Comparison of ENCODE assay signal across 14 mouse cellular contexts in the genomic region with DNA sequence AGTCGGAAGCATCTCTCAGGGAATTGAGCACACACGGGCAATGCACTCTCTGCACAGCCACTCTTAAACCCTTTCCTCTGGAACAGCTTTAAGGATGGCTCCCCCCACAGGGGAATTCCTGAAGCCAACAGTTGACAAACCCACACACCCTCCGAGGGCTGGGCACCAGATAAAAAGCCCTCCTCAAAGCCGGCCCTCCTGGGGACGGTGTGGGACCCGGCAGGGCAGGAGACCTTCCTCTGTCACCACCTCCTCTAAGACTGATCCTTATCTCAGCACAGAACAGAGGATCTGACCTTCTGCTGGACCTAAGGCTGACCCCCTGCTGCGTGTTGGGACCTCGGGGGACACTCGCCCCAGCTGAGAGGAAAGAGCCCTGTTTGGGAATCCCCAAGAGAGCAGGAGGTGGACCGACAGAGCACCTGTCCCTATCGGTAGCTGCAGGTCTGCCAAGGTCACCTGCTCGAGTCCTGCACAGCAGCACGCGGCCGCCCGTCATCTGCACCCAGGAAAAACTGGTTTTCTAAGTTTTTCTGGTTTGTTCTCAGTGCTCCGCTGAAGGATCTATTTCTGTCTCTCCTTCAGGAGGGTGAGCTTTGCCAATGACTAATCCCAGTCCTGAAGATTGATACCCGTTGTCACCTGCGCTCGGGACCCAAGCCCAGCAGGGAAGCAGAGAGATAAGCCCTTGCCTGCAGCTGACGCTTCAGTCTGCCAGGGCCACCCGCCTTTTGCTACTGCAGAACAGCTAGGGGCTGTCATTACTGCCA. TPM values are rescaled to one million over a fixed set of nuclear protein-coding genes. Genes with fewer than 3 reads are reported as not detected.
DNase-seq lines count a peak whose midpoint lies in the region; ATAC-seq lines count a peak whose summit lies in the region.
"Had no signal": no experiment of that assay in that cellular context is flagged by ENCODE, and none has a peak within 500 bp of the region (broad histone marks: within the 10 kb centered on the region; RNA-seq: fewer than 3 reads in every experiment).

A gene (plus strand): TSS at position 675 of the 770 bp plus-strand sequence.

- 0 out of 2 replicates have a peak, but pooled peaks cover 2% of the 10 kb centered on the region for H3K4me1 ChIP-seq in kidney, embryonic 16.5 days (ENCODE audit: insufficient read depth, low read length)
- H3K4me1 ChIP-seq in kidney, embryonic 14.5 days (ENCODE audit: control insufficient read depth, insufficient read depth, low read length) = no peaks in the 10 kb centered on the region
- no peaks in the 10 kb centered on the region for H3K4me1 ChIP-seq in embryonic facial prominence, embryonic 14.5 days (ENCODE audit: control insufficient read depth, insufficient read depth, low read length)
- peaks cover 10% of the 10 kb centered on the region; the same call in 1 of the 2 replicates for H3K4me1 ChIP-seq in intestine, embryonic 15.5 days (replicated peaks)
- H3K4me1 ChIP-seq in forebrain, embryonic 13.5 days = peaks cover 4% of the 10 kb centered on the region; the same call in 1 of the 2 replicates
- H3K4me1 ChIP-seq: liver, embryonic 12.5 days had no signal

- no peak within 1 kb of the TSS for H3K4me2 ChIP-seq in kidney, embryonic 16.5 days (replicated peaks; ENCODE audit: low read depth, low read length)
- H3K4me2 ChIP-seq in kidney, embryonic 14.5 days (replicated peaks; ENCODE audit: low read depth, low read length) = no peak within 1 kb of the TSS
- peak within 1 kb of the TSS; percentile 29 for H3K4me2 ChIP-seq in embryonic facial prominence, embryonic 14.5 days (ENCODE audit: low read depth, low read length)
- peak within 1 kb of the TSS; percentile 39 for H3K4me2 ChIP-seq in intestine, embryonic 15.5 days (replicated peaks)
- no peak within 1 kb of the TSS for H3K4me2 ChIP-seq in forebrain, embryonic 13.5 days
- H3K4me2 ChIP-seq: liver, embryonic 12.5 days; neural tube, embryonic 13.5 days had no signal

- no peak within 1 kb of the TSS for H3K4me3 ChIP-seq in kidney, embryonic 16.5 days (ENCODE audit: low read length)
- no peak within 1 kb of the TSS for H3K4me3 ChIP-seq in kidney, embryonic 14.5 days (ENCODE audit: low read length)
- peak within 1 kb of the TSS; percentile 5; the same call in 1 of the 2 replicates for H3K4me3 ChIP-seq in embryonic facial prominence, embryonic 14.5 days (ENCODE audit: low read depth, low read length)
- no peak within 1 kb of the TSS for H3K4me3 ChIP-seq in intestine, embryonic 15.5 days (replicated peaks)
- H3K4me3 ChIP-seq in forebrain, embryonic 13.5 days = no peak within 1 kb of the TSS
- H3K4me3 ChIP-seq: heart, adult 2 months; layer of hippocampus, adult 2 months; liver, embryonic 12.5 days; neural tube, embryonic 13.5 days had no signal

- no peaks in the 10 kb centered on the region for H3K9me3 ChIP-seq in kidney, embryonic 16.5 days (ENCODE audit: low read length)
- H3K9me3 ChIP-seq in kidney, embryonic 14.5 days (ENCODE audit: control insufficient read depth, low read length) = no peaks in the 10 kb centered on the region
- H3K9me3 ChIP-seq in embryonic facial prominence, embryonic 14.5 days (ENCODE audit: control insufficient read depth, low read length) = no peaks in the 10 kb centered on the region
- H3K9me3 ChIP-seq in intestine, embryonic 15.5 days = no peaks in the 10 kb centered on the region
- H3K9me3 ChIP-seq in forebrain, embryonic 13.5 days (replicated peaks) = no peaks in the 10 kb centered on the region
- H3K9me3 ChIP-seq: liver, embryonic 12.5 days; neural tube, embryonic 13.5 days had no signal

- H3K9ac ChIP-seq in kidney, embryonic 16.5 days (replicated peaks; ENCODE audit: low read length) = no peak within 1 kb of the TSS
- H3K9ac ChIP-seq in kidney, embryonic 14.5 days (ENCODE audit: low read depth, low read length) = no peak within 1 kb of the TSS
- no peak within 1 kb of the TSS for H3K9ac ChIP-seq in embryonic facial prominence, embryonic 14.5 days (ENCODE audit: low read depth, low read length)
- H3K9ac ChIP-seq in intestine, embryonic 15.5 days = no peak within 1 kb of the TSS
- H3K9ac ChIP-seq in forebrain, embryonic 13.5 days = no peak within 1 kb of the TSS
- H3K9ac ChIP-seq: liver, embryonic 12.5 days; neural tube, embryonic 13.5 days had no signal

- H3K36me3 ChIP-seq in kidney, embryonic 16.5 days (ENCODE audit: insufficient read depth, low read length) = no peaks in the 10 kb centered on the region
- H3K36me3 ChIP-seq in kidney, embryonic 14.5 days (ENCODE audit: control insufficient read depth, insufficient read depth, low read length) = no peaks in the 10 kb centered on the region
- no peaks in the 10 kb centered on the region for H3K36me3 ChIP-seq in embryonic facial prominence, embryonic 14.5 days (ENCODE audit: control insufficient read depth, insufficient read depth, low read length)
- no peaks in the 10 kb centered on the region for H3K36me3 ChIP-seq in intestine, embryonic 15.5 days
- no peaks in the 10 kb centered on the region for H3K36me3 ChIP-seq in forebrain, embryonic 13.5 days (ENCODE audit: poor library complexity, severe bottlenecking)
- H3K36me3 ChIP-seq: liver, embryonic 12.5 days; neural tube, embryonic 13.5 days had no signal

- no peak within 1 kb of the TSS for H3K27ac ChIP-seq in kidney, embryonic 16.5 days (ENCODE audit: low read length)
- H3K27ac ChIP-seq in kidney, embryonic 14.5 days (ENCODE audit: low read depth, low read length) = no peak within 1 kb of the TSS
- H3K27ac ChIP-seq in embryonic facial prominence, embryonic 14.5 days (replicated peaks; ENCODE audit: low read depth, low read length) = no peak within 1 kb of the TSS
- H3K27ac ChIP-seq in intestine, embryonic 15.5 days = no peak within 1 kb of the TSS
- no peak within 1 kb of the TSS for H3K27ac ChIP-seq in forebrain, embryonic 13.5 days
- H3K27ac ChIP-seq: heart, adult 2 months; layer of hippocampus, adult 2 months; liver, embryonic 12.5 days; neural tube, embryonic 13.5 days had no signal

- peak; percentile 15 for DNase-seq in brain, adult 2 months (ENCODE audit: low read depth, low spot score)
- peak; percentile 65 for DNase-seq in embryonic facial prominence, embryonic 14.5 days (ENCODE audit: low spot score)
- DNase-seq in natural killer cell, adult 2 months (ENCODE audit: low spot score in 2 of 2) = no peak
- DNase-seq: kidney, adult 11 months; thymus, postnatal 36 days had no signal

- H3K27me3 ChIP-seq in kidney, embryonic 16.5 days (ENCODE audit: insufficient read depth, low read length) = peaks cover 37% of the 10 kb centered on the region
- H3K27me3 ChIP-seq in kidney, embryonic 14.5 days (ENCODE audit: control insufficient read depth, insufficient read depth, low read length) = peaks cover 38% of the 10 kb centered on the region
- peaks cover 31% of the 10 kb centered on the region for H3K27me3 ChIP-seq in embryonic facial prominence, embryonic 14.5 days (replicated peaks; ENCODE audit: control insufficient read depth, insufficient read depth, low read length)
- H3K27me3 ChIP-seq in intestine, embryonic 15.5 days (replicated peaks) = peaks cover 22% of the 10 kb centered on the region
- peaks cover 30% of the 10 kb centered on the region for H3K27me3 ChIP-seq in forebrain, embryonic 13.5 days

- 3% methylated on average over 22 of the region's 22 CpGs for WGBS in kidney, embryonic 16.5 days
- WGBS in kidney, embryonic 14.5 days = 6% methylated on average over 22 of the region's 22 CpGs
- WGBS in embryonic facial prominence, embryonic 14.5 days = 9% methylated on average over 21 of the region's 22 CpGs
- WGBS in intestine, embryonic 15.5 days = 5% methylated on average over 22 of the region's 22 CpGs
- 7% methylated on average over 22 of the region's 22 CpGs for whole genome bisulfite sequencing in forebrain, embryonic 13.5 days

- ATAC-seq in kidney, embryonic 16.5 days (ENCODE audit: low FRiP score, low TSS enrichment) = peak; percentile 63; the same call in 1 of the 2 replicates
- no peak for ATAC-seq in kidney, embryonic 14.5 days (ENCODE audit: low FRiP score, low TSS enrichment)
- ATAC-seq in embryonic facial prominence, embryonic 14.5 days (ENCODE audit: low read depth) = peak; percentile 42; the same call in 1 of the 2 replicates
- peak; percentile 81 for ATAC-seq in intestine, embryonic 15.5 days
- ATAC-seq in forebrain, embryonic 13.5 days = no peak
- ATAC-seq: liver, embryonic 12.5 days; midbrain, embryonic 16.5 days had no signal

RNA-seq across cellular contexts. Expression of the gene that starts here (rescaled TPM):
- polyA plus RNA-seq in kidney, embryonic 16.5 days (2015; fragmentation: Nextera tagmentation; extraction: Ambion mirVana) = 0.26 and 0.71 TPM in 2 replicates
- 0.41 and 0.74 TPM in 2 replicates for polyA plus RNA-seq in kidney, embryonic 14.5 days (2014; fragmentation: Nextera tagmentation; extraction: Ambion mirVana)
- 1.0 and 1.3 TPM in 2 replicates for polyA plus RNA-seq in embryonic facial prominence, embryonic 14.5 days (2014; fragmentation: Nextera tagmentation; extraction: Ambion mirVana)
- polyA plus RNA-seq in intestine, embryonic 15.5 days (2015; fragmentation: Nextera tagmentation; extraction: Ambion mirVana) = 0.47 and 0.53 TPM in 2 replicates
- polyA plus RNA-seq in forebrain, embryonic 13.5 days (2015; fragmentation: Nextera tagmentation; extraction: Ambion mirVana) = 0.64 and 0.65 TPM in 2 replicates
- polyA plus RNA-seq: heart, adult 2 months had no signal

Comparison
In these comparisons a context has a peak if more than half of its experiments do, and no peak if none do; other contexts are left out.
1. Peak in ATAC-seq in kidney, embryonic 16.5 days; RNA of the gene not detected or under 1 TPM.
2. Peak in ATAC-seq and H3K4me2 ChIP-seq in intestine, embryonic 15.5 days; RNA of the gene not detected or under 1 TPM.
3. DNase-seq: peak in brain, adult 2 months (single experiment) and embryonic facial prominence, embryonic 14.5 days (single experiment); none in natural killer cell, adult 2 months (0 of 2).